13 mouse cellular contexts compared by ENCODE assay signal in genomic region chr8:3609046-3609815, GRCm38 (mm10). TPM values are rescaled to one million over a fixed set of nuclear protein-coding genes. Genes with fewer than 3 reads are reported as not detected.
DNase-seq lines count a peak whose midpoint lies in the region; ATAC-seq and TF ChIP-seq lines count a peak whose summit lies in the region.
"Had no signal": no experiment of that assay in that cellular context is flagged by ENCODE, and none has a peak within 500 bp of the region (broad histone marks: within the 10 kb centered on the region; RNA-seq: fewer than 3 reads in every experiment).

No protein-coding gene starts in this region.

- no peaks in the 10 kb centered on the region for H3K4me1 ChIP-seq in forebrain, postnatal 0 days (ENCODE audit: insufficient read depth)
- no peaks in the 10 kb centered on the region for H3K4me1 ChIP-seq in forebrain, embryonic 15.5 days
- no peaks in the 10 kb centered on the region for H3K4me1 ChIP-seq in lung, postnatal 0 days (ENCODE audit: insufficient read depth, low read depth, low read length)
- H3K4me1 ChIP-seq in stomach, embryonic 16.5 days (ENCODE audit: control insufficient read depth, insufficient read depth, low read length), result no peaks in the 10 kb centered on the region
- H3K4me1 ChIP-seq in thymus, adult 2 months (replicated peaks; ENCODE audit: control insufficient read depth, insufficient read depth, low read length), result no peaks in the 10 kb centered on the region
- H3K4me1 ChIP-seq: forebrain, embryonic 13.5 days had no signal

- no peaks in the 10 kb centered on the region for H3K9me3 ChIP-seq in forebrain, postnatal 0 days (ENCODE audit: low read length)
- no peaks in the 10 kb centered on the region for H3K9me3 ChIP-seq in forebrain, embryonic 15.5 days
- H3K9me3 ChIP-seq in lung, postnatal 0 days (ENCODE audit: low read length), result no peaks in the 10 kb centered on the region
- H3K9me3 ChIP-seq in stomach, embryonic 16.5 days (replicated peaks; ENCODE audit: control insufficient read depth, low read length), result no peaks in the 10 kb centered on the region
- H3K9me3 ChIP-seq: forebrain, embryonic 13.5 days had no signal

- ATAC-seq in forebrain, postnatal 0 days, result peak; percentile 10; the same call in 1 of the 2 replicates
- ATAC-seq in forebrain, embryonic 15.5 days (replicated peaks), result no peak
- ATAC-seq in lung, postnatal 0 days, result peak; percentile 46
- peak; percentile 6; the same call in 1 of the 2 replicates for ATAC-seq in stomach, embryonic 16.5 days (ENCODE audit: insufficient read depth, low FRiP score)
- ATAC-seq: activated CD4-positive, CD25-positive, alpha-beta regulatory T cell, adult 4 months; forebrain, embryonic 13.5 days had no signal

- no peak for TF ChIP-seq POLR2A in thymus, adult 2 months (IDR thresholded peaks at IDR 0.05; ENCODE audit: control insufficient read depth, extremely low read depth, insufficient read depth, low read length, poor library complexity)

- H3K27ac ChIP-seq in forebrain, postnatal 0 days (ENCODE audit: low read depth, low read length), result no peak overlapping the region
- H3K27ac ChIP-seq in forebrain, embryonic 15.5 days (replicated peaks), result no peak overlapping the region
- peak overlapping the region; percentile 55; the same call in 1 of the 2 replicates for H3K27ac ChIP-seq in lung, postnatal 0 days (ENCODE audit: low read length)
- peak overlapping the region; percentile 56 for H3K27ac ChIP-seq in stomach, embryonic 16.5 days (ENCODE audit: low read length)
- H3K27ac ChIP-seq in left cerebral cortex, adult 2 months, result no peak overlapping the region
- no peak overlapping the region for H3K27ac ChIP-seq in thymus, adult 2 months (ENCODE audit: control insufficient read depth, insufficient read depth, low read length)
- H3K27ac ChIP-seq: forebrain, embryonic 13.5 days had no signal

- no peak for TF ChIP-seq EP300 in lung, postnatal 0 days (IDR thresholded peaks at IDR 0.05)

- no peak overlapping the region for H3K9ac ChIP-seq in forebrain, postnatal 0 days
- no peak overlapping the region for H3K9ac ChIP-seq in forebrain, embryonic 15.5 days (replicated peaks)
- no peak overlapping the region for H3K9ac ChIP-seq in lung, postnatal 0 days (replicated peaks; ENCODE audit: low read depth)
- H3K9ac ChIP-seq in stomach, embryonic 16.5 days (ENCODE audit: low read length), result peak overlapping the region; percentile 27; the same call in 1 of the 2 replicates
- H3K9ac ChIP-seq: forebrain, embryonic 13.5 days had no signal

- no peak for DNase-seq in forebrain, postnatal 0 days
- DNase-seq in lung, postnatal 0 days (ENCODE audit: low spot score), result peak; percentile 41
- DNase-seq in lung, postnatal 4 days, result no peak
- peak; percentile 72 for DNase-seq in kidney, adult 9 months
- DNase-seq in left cerebral cortex, adult 2 months (ENCODE audit: extremely low spot score in 1 of 2, low spot score in 2 of 2), result no peak
- no peak for DNase-seq in thymus, adult 2 months
- DNase-seq: cerebellum, adult 9-10 months had no signal

- H3K36me3 ChIP-seq in forebrain, postnatal 0 days (ENCODE audit: insufficient read depth), result peaks cover 95% of the 10 kb centered on the region
- peaks cover 94% of the 10 kb centered on the region for H3K36me3 ChIP-seq in forebrain, embryonic 15.5 days
- H3K36me3 ChIP-seq in lung, postnatal 0 days (ENCODE audit: insufficient read depth, low read length), result peaks cover 14% of the 10 kb centered on the region
- H3K36me3 ChIP-seq in stomach, embryonic 16.5 days (ENCODE audit: control insufficient read depth, insufficient read depth, low read length), result peaks cover 12% of the 10 kb centered on the region
- H3K36me3 ChIP-seq in thymus, adult 2 months (ENCODE audit: control insufficient read depth, insufficient read depth, low read length), result peaks cover 21% of the 10 kb centered on the region

- no peak overlapping the region for H3K4me3 ChIP-seq in forebrain, postnatal 0 days (ENCODE audit: low read depth, low read length)
- H3K4me3 ChIP-seq in forebrain, embryonic 15.5 days, result no peak overlapping the region
- no peak overlapping the region for H3K4me3 ChIP-seq in lung, postnatal 0 days (ENCODE audit: low read depth, low read length)
- no peak overlapping the region for H3K4me3 ChIP-seq in stomach, embryonic 16.5 days (replicated peaks; ENCODE audit: low read length)
- no peak overlapping the region for H3K4me3 ChIP-seq in left cerebral cortex, adult 2 months
- H3K4me3 ChIP-seq in thymus, adult 2 months (ENCODE audit: control insufficient read depth, insufficient read depth, low read length), result no peak overlapping the region
- H3K4me3 ChIP-seq: forebrain, embryonic 13.5 days had no signal

- H3K27me3 ChIP-seq in forebrain, postnatal 0 days (ENCODE audit: insufficient read depth, low read length), result no peaks in the 10 kb centered on the region
- no peaks in the 10 kb centered on the region for H3K27me3 ChIP-seq in forebrain, embryonic 15.5 days
- H3K27me3 ChIP-seq in lung, postnatal 0 days (replicated peaks; ENCODE audit: insufficient read depth, low read length), result no peaks in the 10 kb centered on the region
- no peaks in the 10 kb centered on the region for H3K27me3 ChIP-seq in stomach, embryonic 16.5 days (ENCODE audit: control insufficient read depth, insufficient read depth, low read length)
- no peaks in the 10 kb centered on the region for H3K27me3 ChIP-seq in thymus, adult 2 months (ENCODE audit: control insufficient read depth, insufficient read depth, low read length)
- H3K27me3 ChIP-seq: forebrain, embryonic 13.5 days had no signal

- TF ChIP-seq CTCF in forebrain, postnatal 0 days (IDR thresholded peaks at IDR 0.05; ENCODE audit: low read depth), result no peak
- TF ChIP-seq CTCF in lung, postnatal 0 days (IDR thresholded peaks at IDR 0.05), result no peak
- no peak for TF ChIP-seq CTCF in left cerebral cortex, adult 2 months (IDR thresholded peaks at IDR 0.05)
- TF ChIP-seq CTCF in thymus, adult 2 months (IDR thresholded peaks at IDR 0.05; ENCODE audit: borderline replicate concordance, control insufficient read depth, extremely low read depth, insufficient read depth, low read length, poor library complexity), result no peak

- no peak overlapping the region for H3K4me2 ChIP-seq in forebrain, postnatal 0 days (ENCODE audit: low read depth)
- H3K4me2 ChIP-seq in forebrain, embryonic 15.5 days (replicated peaks), result no peak overlapping the region
- no peak overlapping the region for H3K4me2 ChIP-seq in lung, postnatal 0 days (replicated peaks; ENCODE audit: low read depth, low read length)
- H3K4me2 ChIP-seq in stomach, embryonic 16.5 days (ENCODE audit: low read depth, low read length), result no peak overlapping the region
- H3K4me2 ChIP-seq: forebrain, embryonic 13.5 days had no signal

- 82% methylated on average over 12 of the region's 12 CpGs for whole genome bisulfite sequencing in forebrain, postnatal 0 days
- WGBS in forebrain, embryonic 15.5 days, result 85% methylated on average over 12 of the region's 12 CpGs
- 67% methylated on average over 12 of the region's 12 CpGs for WGBS in lung, postnatal 0 days
- WGBS in stomach, embryonic 16.5 days, result 71% methylated on average over 12 of the region's 12 CpGs
- 76% methylated on average over 12 of the region's 12 CpGs for WGBS in thymus, adult 2 months

- intact Hi-C loops in left cerebral cortex, adult 2 months (cut with DNase I), result no loop called here

RNA-seq across cellular contexts. Expression of gene Xab2, which starts 11.9 kb away (rescaled TPM):
- total RNA-seq in forebrain, postnatal 0 days (2014; rRNA removed), result 38.7 and 48.4 TPM in 2 replicates
- 34.6 and 37.3 TPM in 2 replicates for polyA plus RNA-seq in forebrain, postnatal 0 days (2015; fragmentation: Nextera tagmentation; extraction: Ambion mirVana)
- polyA plus RNA-seq in forebrain, embryonic 15.5 days (2015; fragmentation: Nextera tagmentation; extraction: Ambion mirVana), result 65.6 and 68.6 TPM in 2 replicates
- polyA plus RNA-seq in lung, postnatal 0 days (2015; fragmentation: Nextera tagmentation; extraction: Ambion mirVana), result 34.2 and 37.3 TPM in 2 replicates
- 50.8 and 60.3 TPM in 2 replicates for polyA plus RNA-seq in stomach, embryonic 16.5 days (2015; fragmentation: Nextera tagmentation; extraction: Ambion mirVana)
- total RNA-seq in left cerebral cortex, adult 2 months (2021), result 10 to 100 TPM; 37.3 to 38.4 TPM
- 128 and 133 TPM in 2 replicates for polyA plus RNA-seq in thymus, adult 2 months (2012; rRNA removed)

RNA-seq across cellular contexts. Expression of gene Pet100, which starts 12.1 kb away (rescaled TPM):
- 17.7 and 22.9 TPM in 2 replicates for total RNA-seq in forebrain, postnatal 0 days (2014; rRNA removed)
- 82.4 and 121 TPM in 2 replicates for polyA plus RNA-seq in forebrain, postnatal 0 days (2015; fragmentation: Nextera tagmentation; extraction: Ambion mirVana)
- polyA plus RNA-seq in forebrain, embryonic 15.5 days (2015; fragmentation: Nextera tagmentation; extraction: Ambion mirVana), result 107 and 112 TPM in 2 replicates
- 117 and 119 TPM in 2 replicates for polyA plus RNA-seq in lung, postnatal 0 days (2015; fragmentation: Nextera tagmentation; extraction: Ambion mirVana)
- polyA plus RNA-seq in stomach, embryonic 16.5 days (2015; fragmentation: Nextera tagmentation; extraction: Ambion mirVana), result 91.3 and 106 TPM in 2 replicates
- 10 to 100 TPM; 72.8 to 84.1 TPM for total RNA-seq in left cerebral cortex, adult 2 months (2021)
- 4.7 and 6.9 TPM in 2 replicates for polyA plus RNA-seq in thymus, adult 2 months (2012; rRNA removed)

RNA-seq across cellular contexts. Expression of gene Pcp2, which starts 16.1 kb away (rescaled TPM):
- not detected in 2 replicates for total RNA-seq in forebrain, postnatal 0 days (2014; rRNA removed)
- not detected in 2 replicates for polyA plus RNA-seq in forebrain, postnatal 0 days (2015; fragmentation: Nextera tagmentation; extraction: Ambion mirVana)
- 0.14 and 0.50 TPM in 2 replicates for polyA plus RNA-seq in forebrain, embryonic 15.5 days (2015; fragmentation: Nextera tagmentation; extraction: Ambion mirVana)
- 0.08 TPM in 1 of 2 replicates, not detected in the other for polyA plus RNA-seq in lung, postnatal 0 days (2015; fragmentation: Nextera tagmentation; extraction: Ambion mirVana)
- 0.19 TPM in 1 of 2 replicates, not detected in the other for polyA plus RNA-seq in stomach, embryonic 16.5 days (2015; fragmentation: Nextera tagmentation; extraction: Ambion mirVana)
- total RNA-seq in left cerebral cortex, adult 2 months (2021), result not detected
- 0.34 and 0.84 TPM in 2 replicates for polyA plus RNA-seq in thymus, adult 2 months (2012; rRNA removed)
- total RNA-seq: megakaryocyte-erythroid progenitor cell, adult 5-6 weeks; neutrophil, adult 5-6 weeks had no signal
- polyA plus RNA-seq: activated CD4-positive, CD25-positive, alpha-beta regulatory T cell, adult 4 months had no signal

RNA-seq across cellular contexts. Expression of gene Stxbp2, which starts 21.5 kb away (rescaled TPM):
- 33.9 and 43.8 TPM in 2 replicates for total RNA-seq in forebrain, postnatal 0 days (2014; rRNA removed)
- 35.5 and 44.7 TPM in 2 replicates for polyA plus RNA-seq in forebrain, postnatal 0 days (2015; fragmentation: Nextera tagmentation; extraction: Ambion mirVana)
- polyA plus RNA-seq in forebrain, embryonic 15.5 days (2015; fragmentation: Nextera tagmentation; extraction: Ambion mirVana), result 50.7 and 61.9 TPM in 2 replicates
- 87.1 and 94.2 TPM in 2 replicates for polyA plus RNA-seq in lung, postnatal 0 days (2015; fragmentation: Nextera tagmentation; extraction: Ambion mirVana)
- 121 and 144 TPM in 2 replicates for polyA plus RNA-seq in stomach, embryonic 16.5 days (2015; fragmentation: Nextera tagmentation; extraction: Ambion mirVana)
- total RNA-seq in left cerebral cortex, adult 2 months (2021), result 10 to 100 TPM; 50.7 to 65.6 TPM
- polyA plus RNA-seq in thymus, adult 2 months (2012; rRNA removed), result 260 and 262 TPM in 2 replicates

RNA-seq across cellular contexts. Expression of gene Camsap3, which starts 22.1 kb away (rescaled TPM):
- 97.8 and 103 TPM in 2 replicates for total RNA-seq in forebrain, postnatal 0 days (2014; rRNA removed)
- 36.6 and 42.4 TPM in 2 replicates for polyA plus RNA-seq in forebrain, postnatal 0 days (2015; fragmentation: Nextera tagmentation; extraction: Ambion mirVana)
- polyA plus RNA-seq in forebrain, embryonic 15.5 days (2015; fragmentation: Nextera tagmentation; extraction: Ambion mirVana), result 33.4 and 34.8 TPM in 2 replicates
- 5.7 and 6.5 TPM in 2 replicates for polyA plus RNA-seq in lung, postnatal 0 days (2015; fragmentation: Nextera tagmentation; extraction: Ambion mirVana)
- polyA plus RNA-seq in stomach, embryonic 16.5 days (2015; fragmentation: Nextera tagmentation; extraction: Ambion mirVana), result 11.5 and 13.2 TPM in 2 replicates
- total RNA-seq in left cerebral cortex, adult 2 months (2021), result 10 to 100 TPM; 33.6 to 35.4 TPM
- polyA plus RNA-seq in thymus, adult 2 months (2012; rRNA removed), result 2.6 and 2.7 TPM in 2 replicates
- total RNA-seq: neutrophil, adult 5-6 weeks had no signal
- polyA plus RNA-seq: activated CD4-positive, CD25-positive, alpha-beta regulatory T cell, adult 4 months had no signal

Comparison
In these comparisons a context has a peak if more than half of its experiments do, and no peak if none do; other contexts are left out.
1. DNase-seq: peak in lung, postnatal 0 days (single experiment) and kidney, adult 9 months (single experiment); none in forebrain, postnatal 0 days (single experiment), lung, postnatal 4 days (0 of 2), left cerebral cortex, adult 2 months (0 of 2) and thymus, adult 2 months (single experiment).
2. H3K27ac ChIP-seq: peak in lung, postnatal 0 days (single experiment) and stomach, embryonic 16.5 days (single experiment); none in forebrain, postnatal 0 days (single experiment), forebrain, embryonic 15.5 days (single experiment), left cerebral cortex, adult 2 months (single experiment) and thymus, adult 2 months (single experiment).
3. RNA of gene Pet100, which starts 12.1 kb away (polyA plus RNA-seq): 117 to 119 TPM in lung, postnatal 0 days, 107 to 112 TPM in forebrain, embryonic 15.5 days, 91.3 to 106 TPM in stomach, embryonic 16.5 days and 82.4 to 121 TPM in forebrain, postnatal 0 days; 4.7 to 6.9 TPM in thymus, adult 2 months; every median in the first group is over 10 times any median in the second.